Mouse (Mus musculus) E14TG2a.4 (cell line): ENCODE measurements around the gene Dph5.
"Not testable (repeated sequence)": the region's sequence is repeated elsewhere in the genome, so short reads cannot be mapped to it uniquely, and the experiment has no call there.

Source experiments
- H3K27me3 ChIP-seq: 2 replicates; pipeline ENCODE4 v1.6.1; 2014; ENCODE audit warnings: low read length, control low read depth; ENCODE audit not compliant: insufficient read depth
- H3K36me3 ChIP-seq: 2 replicates; pipeline ENCODE4 v1.6.1; 2014; ENCODE audit warnings: low read length, control low read depth; ENCODE audit not compliant: insufficient read depth
- H3K4me1 ChIP-seq: replicated peaks from 2 replicates; pipeline ENCODE4 v1.6.1; 2014; ENCODE audit warnings: low read depth, low read length, control low read depth
- H3K4me3 ChIP-seq: replicated peaks from 2 replicates; pipeline ENCODE4 v1.5.1; 2014; ENCODE audit warnings: mild to moderate bottlenecking, low read length
- H3K9me3 ChIP-seq: 2 replicates; pipeline ENCODE4 v1.6.1; 2014; ENCODE audit warnings: low read length, control low read depth
- CTCF ChIP-seq: conservative IDR thresholded peaks from 2 replicates; pipeline ENCODE4 v1.5.1; 2014; ENCODE audit warnings: low read length
- NANOG ChIP-seq: IDR thresholded peaks from 2 replicates; pipeline ENCODE4 v1.6.1; 2014; ENCODE audit warnings: borderline replicate concordance, low read length, mixed read lengths
- POU5F1 ChIP-seq: IDR thresholded peaks from 2 replicates; pipeline ENCODE4 v1.6.1; 2014; ENCODE audit warnings: low read length, borderline replicate concordance

Gene Dph5

DNA sequence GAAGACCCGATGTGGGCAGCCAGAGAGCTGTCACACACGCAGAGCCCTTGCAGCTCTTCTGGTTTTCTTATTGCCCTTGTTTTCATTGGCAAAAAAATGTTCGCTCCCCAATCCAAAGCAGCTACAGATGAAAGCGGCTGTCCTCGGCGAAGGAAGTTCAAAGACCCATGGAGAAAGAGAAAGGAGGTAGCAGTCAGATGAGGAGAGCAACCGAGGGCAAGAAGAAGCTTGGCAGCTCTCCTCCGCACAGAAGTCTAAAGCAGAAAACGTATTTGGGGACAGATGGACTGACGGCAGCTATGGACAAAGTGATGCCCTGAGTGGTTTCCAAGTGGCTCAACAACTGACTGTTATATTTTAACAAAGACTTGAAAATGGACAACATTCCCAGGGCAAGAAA, 32.1 kb upstream of the Dph5 start:
- Histone ChIP-seq H3K9me3 (no peaks in the 10 kb centered on the region), H3K36me3 (no peaks in the 10 kb centered on the region), H3K4me3 (no peak overlapping the region), H3K4me1 (peaks cover 14% of the 10 kb centered on the region), H3K27me3 (no peaks in the 10 kb centered on the region)
- TF ChIP-seq POU5F1 (no peak), CTCF (no peak), NANOG (no peak)

DNA sequence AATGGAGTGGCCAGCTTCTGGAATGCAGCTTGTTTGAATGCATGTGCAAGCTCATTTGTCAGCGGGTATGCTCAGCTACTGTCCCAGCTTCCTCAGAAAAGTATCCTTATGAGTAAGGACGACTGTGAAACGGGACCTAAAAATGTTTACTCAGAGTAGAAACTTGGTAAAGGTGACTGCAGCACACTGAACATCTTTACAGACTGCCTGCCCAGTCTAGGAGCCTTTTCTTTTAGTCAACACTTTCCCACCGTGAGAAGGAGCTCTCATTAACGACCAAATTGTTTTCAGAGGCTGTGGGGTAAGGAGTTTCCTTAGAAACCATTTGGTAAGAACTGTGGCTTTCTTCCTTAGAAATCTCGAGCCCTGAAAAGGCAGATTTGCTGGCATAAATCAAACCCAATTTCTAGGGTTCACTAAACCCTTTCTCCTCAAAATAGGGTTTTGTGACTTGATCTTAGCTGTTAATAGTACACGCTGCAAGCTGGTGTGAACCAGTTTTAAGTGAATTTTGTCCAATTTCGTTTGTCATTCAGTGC, 31.1 kb upstream of the Dph5 start:
- H3K9me3 ChIP-seq: no peaks in the 10 kb centered on the region
- H3K27me3 ChIP-seq: no peaks in the 10 kb centered on the region
- H3K36me3 ChIP-seq: no peaks in the 10 kb centered on the region
- TF ChIP-seq CTCF (no peak), POU5F1 (no peak), NANOG (no peak)
- H3K4me3 ChIP-seq: no peak overlapping the region
- peaks cover 14% of the 10 kb centered on the region for H3K4me1 ChIP-seq

DNA sequence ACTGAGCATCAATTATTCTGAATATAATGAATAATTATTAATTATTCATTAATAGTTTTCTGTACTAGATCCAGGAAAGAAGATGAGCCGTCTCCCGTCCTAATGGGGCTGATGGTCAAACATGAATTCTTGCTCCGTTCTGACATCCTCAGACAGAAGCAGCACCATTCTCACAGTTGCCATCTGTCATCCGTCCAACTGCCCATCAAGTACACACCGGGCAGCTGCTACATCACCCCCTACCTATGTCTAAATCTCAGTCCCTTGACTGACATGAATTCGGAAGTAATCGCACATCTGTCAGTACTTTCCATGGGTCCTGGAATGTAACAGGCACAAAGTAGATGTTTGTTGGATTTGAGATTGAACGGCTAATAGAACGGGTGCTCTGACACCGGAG, 30.2 kb upstream of the Dph5 start:
- TF ChIP-seq POU5F1 (no peak), NANOG (no peak), CTCF (no peak)
- H3K4me3 ChIP-seq: no peak overlapping the region
- H3K36me3 ChIP-seq: no peaks in the 10 kb centered on the region
- H3K9me3 ChIP-seq: no peaks in the 10 kb centered on the region
- H3K27me3 ChIP-seq: no peaks in the 10 kb centered on the region
- H3K4me1 ChIP-seq: peaks cover 14% of the 10 kb centered on the region

DNA sequence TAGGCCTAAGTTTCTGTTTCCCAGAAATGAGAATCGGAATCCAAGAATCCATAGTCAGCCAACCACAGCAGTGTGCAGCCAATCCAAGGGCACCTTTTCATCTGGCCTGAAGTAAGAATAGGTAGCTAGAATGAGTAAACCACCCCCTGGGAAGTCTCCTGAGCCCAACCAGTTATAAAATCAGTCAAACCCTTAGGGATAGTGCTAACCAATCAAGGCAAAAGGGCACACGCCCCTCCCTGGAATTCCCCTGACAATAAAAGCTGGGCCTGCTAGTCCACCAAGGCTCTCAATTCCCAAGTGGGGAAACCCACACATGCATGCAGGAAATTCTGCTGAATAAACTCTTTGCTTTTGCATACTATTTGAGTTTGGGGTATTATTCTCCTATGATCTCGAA, 28.8 kb upstream of the Dph5 start:
- Histone ChIP-seq H3K4me3 (no peak overlapping the region), H3K36me3 (no peaks in the 10 kb centered on the region), H3K4me1 (peaks cover 14% of the 10 kb centered on the region), H3K27me3 (no peaks in the 10 kb centered on the region), H3K9me3 (no peaks in the 10 kb centered on the region)
- TF ChIP-seq POU5F1 (no peak), NANOG (no peak), CTCF (no peak)

DNA sequence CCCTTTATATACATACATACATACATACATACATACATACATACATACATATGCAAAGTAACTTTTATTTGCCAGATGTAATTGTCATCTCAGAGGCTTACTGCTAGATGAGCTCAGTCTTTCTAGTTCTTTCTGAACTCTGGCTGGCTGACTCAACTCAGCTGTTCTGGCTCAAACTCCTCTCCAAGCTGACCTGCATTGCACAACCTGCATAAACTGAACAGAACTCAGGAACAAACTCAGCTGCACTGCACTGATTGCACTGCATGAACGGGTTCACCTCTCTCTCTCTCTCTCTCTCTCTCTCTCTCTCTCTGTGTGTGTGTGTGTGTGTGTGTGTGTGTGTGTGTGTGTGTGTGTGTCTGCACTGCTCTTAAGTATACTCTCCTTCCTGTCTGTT, 26.9 kb upstream of the Dph5 start:
- not testable (repeated sequence) for H3K27me3 ChIP-seq, H3K36me3 ChIP-seq, H3K4me3 ChIP-seq, H3K9me3 ChIP-seq
- H3K4me1 ChIP-seq: peaks cover 14% of the 10 kb centered on the region

DNA sequence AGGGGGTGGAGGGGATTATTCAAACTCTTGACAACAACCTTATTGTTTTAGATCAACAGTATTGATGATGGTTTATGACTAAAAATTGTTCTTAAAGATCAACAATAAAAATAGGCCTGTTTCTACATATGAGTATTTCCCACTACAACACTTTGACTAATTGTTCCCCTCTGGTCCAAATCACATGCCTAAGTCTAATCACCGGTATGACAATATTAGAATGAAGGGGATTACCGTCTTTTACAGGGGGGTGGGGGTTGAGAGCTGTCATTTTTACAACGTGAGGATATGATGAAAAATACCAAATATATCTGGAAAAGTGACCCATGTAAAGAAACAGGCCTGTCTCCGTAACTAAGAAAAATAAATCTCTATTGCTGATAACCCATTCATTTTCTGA, 24.1 kb upstream of the Dph5 start:
- Histone ChIP-seq H3K36me3 (no peaks in the 10 kb centered on the region), H3K27me3 (no peaks in the 10 kb centered on the region), H3K4me1 (peaks cover 8% of the 10 kb centered on the region), H3K4me3 (no peak overlapping the region), H3K9me3 (peaks cover 2% of the 10 kb centered on the region; the same call in 1 of the 2 replicates)
- no peak for TF ChIP-seq CTCF
- TF ChIP-seq NANOG: no peak
- TF ChIP-seq POU5F1: no peak

DNA sequence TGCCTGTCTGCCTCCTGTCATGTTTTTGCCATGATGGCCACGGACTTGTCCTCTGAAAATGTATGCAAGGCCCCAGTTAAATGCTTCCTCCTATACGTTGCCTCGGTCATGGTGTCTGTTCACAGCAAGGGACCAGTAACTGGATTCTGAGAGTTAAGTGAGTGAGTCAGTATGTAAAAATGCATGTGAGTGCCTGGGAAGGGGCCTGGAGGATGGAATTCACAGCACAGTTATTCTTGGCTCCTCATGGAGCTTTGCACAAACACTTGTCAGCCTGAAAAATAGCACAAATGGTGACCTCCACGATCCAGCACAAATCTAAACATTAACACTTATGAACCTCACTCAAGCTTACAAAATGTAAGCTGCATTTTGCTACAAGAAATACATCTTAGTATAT, 20.5 kb upstream of the Dph5 start:
- Histone ChIP-seq H3K27me3 (no peaks in the 10 kb centered on the region), H3K9me3 (peaks cover 2% of the 10 kb centered on the region; the same call in 1 of the 2 replicates), H3K4me1 (no peaks in the 10 kb centered on the region), H3K36me3 (no peaks in the 10 kb centered on the region), H3K4me3 (no peak overlapping the region)
- no peak for TF ChIP-seq POU5F1
- TF ChIP-seq CTCF: no peak
- TF ChIP-seq NANOG: no peak

DNA sequence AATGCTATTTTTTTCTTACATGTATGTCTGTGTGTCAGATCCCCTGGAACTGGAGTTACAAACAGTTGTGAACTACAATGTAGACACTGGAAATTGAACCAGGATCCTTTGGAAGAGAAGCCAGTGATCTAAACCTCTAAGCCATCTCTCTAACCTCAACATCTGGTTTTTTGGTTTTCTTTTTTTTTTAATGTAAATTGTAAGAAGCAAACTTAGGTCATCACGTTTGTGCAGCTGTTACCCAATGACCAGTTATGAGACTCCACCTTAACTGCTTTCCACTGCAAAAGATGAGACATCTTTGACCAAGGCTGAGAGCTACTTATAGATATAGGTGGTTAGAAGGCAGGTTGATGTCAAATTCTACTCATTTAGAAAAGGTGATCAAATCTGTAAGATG, 19.7 kb upstream of the Dph5 start:
- no peaks in the 10 kb centered on the region for H3K4me1 ChIP-seq
- no peak overlapping the region for H3K4me3 ChIP-seq
- no peak for TF ChIP-seq CTCF
- TF ChIP-seq NANOG: no peak
- TF ChIP-seq POU5F1: no peak
- H3K36me3 ChIP-seq: no peaks in the 10 kb centered on the region
- no peaks in the 10 kb centered on the region for H3K27me3 ChIP-seq
- H3K9me3 ChIP-seq: peaks cover 2% of the 10 kb centered on the region; the same call in 1 of the 2 replicates

DNA sequence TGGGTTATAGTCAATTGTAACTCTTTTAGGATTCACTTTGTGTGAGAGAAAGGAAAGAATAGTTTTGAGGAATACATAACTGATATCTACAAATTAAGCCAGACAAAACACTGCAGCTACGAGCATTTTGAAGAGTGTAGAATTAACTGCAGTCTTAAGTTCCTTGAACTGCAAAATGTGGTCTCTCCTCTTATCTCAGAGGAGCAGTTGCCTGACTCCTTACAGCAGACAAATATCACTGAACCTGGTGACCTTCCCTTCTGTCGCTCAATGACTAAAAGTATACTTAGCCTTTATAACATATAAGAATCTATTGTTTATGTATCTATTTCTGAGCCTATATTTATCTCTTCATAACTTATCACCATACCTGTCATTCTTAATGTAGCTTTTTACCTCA, 18.3 kb upstream of the Dph5 start:
- Histone ChIP-seq H3K9me3 (peaks cover 2% of the 10 kb centered on the region; the same call in 1 of the 2 replicates), H3K27me3 (no peaks in the 10 kb centered on the region), H3K4me1 (no peaks in the 10 kb centered on the region), H3K4me3 (no peak overlapping the region), H3K36me3 (no peaks in the 10 kb centered on the region)
- TF ChIP-seq POU5F1: no peak
- TF ChIP-seq NANOG: no peak
- TF ChIP-seq CTCF: no peak
